Comparison of ENCODE assay signal across 8 mouse cellular contexts in the genomic region with DNA sequence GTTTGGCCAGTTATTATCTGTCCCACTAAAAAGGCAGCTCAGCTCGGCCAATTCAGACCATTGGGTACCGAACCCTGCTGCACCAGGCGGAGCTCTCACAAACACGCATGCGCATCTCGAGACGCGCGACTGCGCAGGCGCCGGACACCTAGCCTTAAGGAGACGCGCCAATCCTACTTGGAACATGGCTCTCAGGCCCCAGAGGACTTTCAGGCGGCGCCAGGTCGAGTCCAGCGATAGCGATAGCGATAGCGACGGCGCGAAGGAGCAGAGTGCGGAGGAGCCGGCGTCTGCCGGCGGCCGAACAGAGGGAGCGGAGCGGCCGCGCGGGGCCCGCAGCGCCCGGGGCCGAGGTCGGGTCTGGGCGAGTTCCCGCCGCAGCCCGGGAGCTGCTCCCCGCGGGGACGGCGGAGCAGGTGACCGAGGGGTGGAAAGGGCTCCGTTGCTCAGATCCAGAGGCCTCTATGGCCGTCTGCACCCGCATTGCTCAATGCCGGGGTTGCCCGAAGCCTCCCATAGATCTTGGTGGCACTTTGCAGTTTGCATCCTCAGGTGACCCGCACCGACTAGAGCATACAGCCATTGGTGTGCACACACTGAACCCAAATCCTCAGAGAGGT. TPM values are rescaled to one million over a fixed set of nuclear protein-coding genes. Genes with fewer than 3 reads are reported as not detected.
A peak's percentile ranks its signal among the peaks of the same experiment; 100 is the strongest.
DNase-seq lines count a peak whose midpoint lies in the region; ATAC-seq lines count a peak whose summit lies in the region.

TSS of gene Gcfc2 (plus strand) at position 147 of the 620 bp plus-strand sequence.

- peak within 1 kb of the TSS; percentile 59 for H3K4me2 ChIP-seq in hindbrain, embryonic 12.5 days (replicated peaks)

- peak; percentile 95 for ATAC-seq in hindbrain, embryonic 12.5 days (ENCODE audit: low FRiP score)

- under 1% methylated on average over 56 of the region's 56 CpGs for WGBS in hindbrain, embryonic 12.5 days

- no peaks in the 10 kb centered on the region for H3K27me3 ChIP-seq in hindbrain, embryonic 12.5 days

- peak within 1 kb of the TSS; percentile 82 for H3K9ac ChIP-seq in hindbrain, embryonic 12.5 days

- peaks cover 9% of the 10 kb centered on the region for H3K4me1 ChIP-seq in hindbrain, embryonic 12.5 days

- peak; percentile 92 for DNase-seq in Muller cell, postnatal 12 days (ENCODE audit: inconsistent ontology term)
- DNase-seq in cerebellum, adult 9-11 months, result peak; percentile 93
- DNase-seq in frontal cortex, postnatal 10 days (ENCODE audit: low spot score in 2 of 2), result peak; percentile 85 to 92
- peak; percentile 92 to 95 for DNase-seq in layer of hippocampus, postnatal 14 days (ENCODE audit: low spot score in 2 of 2)
- DNase-seq in lung, postnatal 14 days, result peak; percentile 97
- peak; percentile 93 for DNase-seq in retina, adult 2 months (ENCODE audit: low read depth, low spot score)
- DNase-seq in thymus, postnatal 36 days, result peak; percentile 89 to 94

- peaks cover 19% of the 10 kb centered on the region for H3K36me3 ChIP-seq in hindbrain, embryonic 12.5 days

- peak within 1 kb of the TSS; percentile 58 for H3K4me3 ChIP-seq in hindbrain, embryonic 12.5 days

- peak within 1 kb of the TSS; percentile 46; the same call in 1 of the 2 replicates for H3K27ac ChIP-seq in hindbrain, embryonic 12.5 days

- no peaks in the 10 kb centered on the region for H3K9me3 ChIP-seq in hindbrain, embryonic 12.5 days (replicated peaks)

RNA-seq across cellular contexts. Expression of gene Gcfc2, which starts in this region (rescaled TPM):
- polyA plus RNA-seq in hindbrain, embryonic 12.5 days (2016; fragmentation: Nextera tagmentation; extraction: Ambion mirVana), result 14.2 and 15.3 TPM in 2 replicates
- 10 to 100 TPM; 14.0 to 14.8 TPM for total RNA-seq in layer of hippocampus, postnatal 14 days (2021)

Comparison
In these comparisons a context has a peak if more than half of its experiments do, and no peak if none do; other contexts are left out.
1. Peak in every context shown above with its lines: DNase-seq, ATAC-seq, H3K4me3 ChIP-seq and H3K27ac ChIP-seq.